Mouse (Mus musculus) limb, embryonic 12.5 days (tissue): ENCODE measurements around the gene Cct4. TPM values are rescaled to one million over a fixed set of nuclear protein-coding genes. Genes with fewer than 3 reads are reported as not detected.
A peak's percentile ranks its signal among the peaks of the same experiment; 100 is the strongest.

Experiments
- ATAC-seq: fragments of 200-750 bp; cut with Nextera tagmentation; 2 replicates; pipeline ENCODE4 v1.8.0; 2017; ENCODE audit warnings: low read depth, moderate TSS enrichment; ENCODE audit not compliant: insufficient number of reproducible peaks, insufficient read depth, low FRiP score, low TSS enrichment
- H3K27ac ChIP-seq: fragments of 300-500 bp; sonication (generic); 2 replicates; pipeline ENCODE4 v1.5.1; 2016; ENCODE audit warnings: mild to moderate bottlenecking, moderate library complexity
- H3K27me3 ChIP-seq: fragments of 300-500 bp; sonication (generic); 2 replicates; pipeline ENCODE4 v1.6.1; 2016; ENCODE audit warnings: mild to moderate bottlenecking, moderate library complexity
- H3K36me3 ChIP-seq: fragments of 300-500 bp; sonication (generic); 2 replicates; pipeline ENCODE4 v1.6.1; 2016; ENCODE audit warnings: mild to moderate bottlenecking, moderate library complexity
- H3K4me1 ChIP-seq: fragments of 300-500 bp; sonication (generic); replicated peaks from 2 replicates; pipeline ENCODE4 v1.6.1; 2016
- H3K4me2 ChIP-seq: fragments of 300-500 bp; sonication (generic); 2 replicates; pipeline ENCODE4 v1.6.1; 2016; ENCODE audit warnings: mild to moderate bottlenecking, moderate library complexity
- H3K4me3 ChIP-seq: fragments of 300-500 bp; sonication (generic); replicated peaks from 2 replicates; pipeline ENCODE4 v1.5.1; 2016; ENCODE audit warnings: mild to moderate bottlenecking
- H3K9ac ChIP-seq: fragments of 300-500 bp; sonication (generic); replicated peaks from 2 replicates; pipeline ENCODE4 v1.6.1; 2016; ENCODE audit warnings: mild to moderate bottlenecking, moderate library complexity
- H3K9me3 ChIP-seq: fragments of 300-500 bp; sonication (generic); 2 replicates; pipeline ENCODE4 v1.6.1; 2016; ENCODE audit warnings: mild to moderate bottlenecking, moderate library complexity
- WGBS: fragments of 180-500 bp; shearing (Covaris S2); methylation state at CpG from one replicate; pipeline ENCODE4 v1.1.7; 2016; 5-methylcytosine and 5-hydroxymethylcytosine counted together
- polyA plus RNA-seq: library from polyadenylated mRNA; unstranded; fragments of >200 nt; fragmentation: Nextera tagmentation; extraction: Ambion mirVana; gene quantifications from 2 replicates; pipeline ENCODE4 v1.2.1, GENCODE M21; 2016

The Cct4 gene
- polyA plus RNA-seq, 1 experiment from 2014 or later, result 347 TPM

DNA sequence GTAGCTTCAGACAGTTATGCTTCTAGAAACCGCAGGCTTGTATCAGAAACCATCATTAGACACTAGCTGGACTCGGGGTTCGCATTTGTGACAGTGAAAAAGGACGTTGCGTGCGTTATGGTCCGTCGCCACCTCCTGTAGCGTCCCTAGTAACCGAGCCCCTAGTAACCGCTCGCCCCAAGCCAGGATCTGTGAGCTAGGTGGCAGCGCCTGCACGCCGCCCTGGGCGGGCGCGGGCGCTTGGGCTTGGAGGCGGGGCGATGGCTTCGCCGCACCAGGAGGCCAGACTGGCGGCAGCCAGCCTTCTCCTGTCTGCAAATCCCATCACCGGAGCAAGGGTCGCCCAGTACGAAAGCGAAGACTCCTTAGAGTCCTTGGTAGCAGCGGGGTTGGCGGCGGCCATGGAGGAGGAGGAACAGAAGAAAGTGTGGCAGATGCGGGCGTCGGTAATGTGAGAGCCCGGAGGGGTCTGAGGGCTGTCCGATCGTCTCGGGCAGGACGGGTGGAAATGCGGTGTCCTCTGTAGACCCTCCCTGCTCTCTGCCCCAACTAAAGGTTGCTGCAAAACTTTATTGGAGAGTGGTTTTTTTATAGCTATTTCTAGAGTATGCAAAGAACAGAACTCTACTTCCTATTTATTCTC, 18.0 kb downstream of the Cct4 start:
- Histone ChIP-seq H3K27ac (peak overlapping the region; percentile 90), H3K4me3 (peak overlapping the region; percentile 57)
- under 1% methylated on average over 40 of the region's 40 CpGs for WGBS

GRCm38 (mm10) chr11:23008824-23009200, 18.5 kb downstream of the Cct4 start:
- Histone ChIP-seq H3K4me1 (no peaks in the 10 kb centered on the region), H3K4me2 (peak overlapping the region; percentile 74), H3K27me3 (no peaks in the 10 kb centered on the region), H3K36me3 (peaks cover 16% of the 10 kb centered on the region), H3K4me3 (peak overlapping the region; percentile 57), H3K9ac (peak overlapping the region; percentile 66), H3K27ac (no peak overlapping the region), H3K9me3 (no peaks in the 10 kb centered on the region)
- ATAC-seq, result no peak
- WGBS, result 37% methylated on average over 4 of the region's 4 CpGs

More for the DNA sequence above, 18.0 kb downstream of the Cct4 start:
- H3K4me2 ChIP-seq, result peak overlapping the region; percentile 74
- ATAC-seq, result peak; percentile 94
- no peaks in the 10 kb centered on the region for H3K4me1 ChIP-seq
- peak overlapping the region; percentile 66 for H3K9ac ChIP-seq
- peaks cover 21% of the 10 kb centered on the region for H3K36me3 ChIP-seq
- H3K27me3 ChIP-seq, result no peaks in the 10 kb centered on the region
- H3K9me3 ChIP-seq, result no peaks in the 10 kb centered on the region

GRCm38 (mm10) chr11:23013096-23013495, 22.8 kb downstream of the Cct4 start:
- Histone ChIP-seq H3K4me3 (no peak overlapping the region), H3K36me3 (no peaks in the 10 kb centered on the region), H3K4me2 (no peak overlapping the region), H3K4me1 (no peaks in the 10 kb centered on the region), H3K27me3 (no peaks in the 10 kb centered on the region), H3K9me3 (no peaks in the 10 kb centered on the region), H3K27ac (no peak overlapping the region), H3K9ac (no peak overlapping the region)
- no peak for ATAC-seq
- 62% methylated on average over 1 of the region's 1 CpGs for WGBS

DNA sequence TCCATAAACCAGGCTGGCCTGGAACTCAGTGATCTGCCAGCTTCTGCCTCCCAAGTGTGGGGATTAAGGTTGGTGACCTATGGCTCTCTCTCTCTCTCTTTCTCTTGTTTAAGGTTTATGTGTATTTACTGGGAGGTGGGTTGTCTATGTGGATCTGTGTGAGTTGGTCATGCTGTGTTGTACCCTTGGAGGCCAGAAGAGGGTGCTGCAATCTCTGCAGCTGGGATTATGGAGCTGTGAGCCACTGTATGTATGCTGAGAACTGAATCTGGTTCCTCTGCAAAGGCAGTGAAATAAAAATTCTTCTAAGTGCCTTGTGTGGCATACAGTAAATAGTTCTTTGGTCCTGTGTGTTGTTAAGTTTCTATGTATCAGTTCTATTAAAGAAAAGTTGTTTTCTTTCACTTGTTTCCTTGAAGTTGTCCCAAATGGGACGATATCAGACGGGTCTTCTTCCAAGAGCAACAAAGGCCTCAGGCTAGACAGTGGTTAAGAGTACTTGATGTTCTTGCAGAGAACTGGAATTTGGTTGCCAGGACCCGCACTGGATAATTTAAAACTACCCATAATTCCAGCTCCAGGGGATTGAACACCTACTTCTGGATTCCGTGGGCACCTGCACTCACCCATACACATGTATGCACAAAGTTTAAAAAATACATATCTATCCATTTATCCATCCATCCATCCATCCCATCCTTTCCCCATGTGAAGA, 23.4 kb downstream of the Cct4 start:
- WGBS, result 91% methylated on average over 4 of the region's 4 CpGs
- Histone ChIP-seq H3K9ac (no peak overlapping the region), H3K4me3 (no peak overlapping the region), H3K9me3 (no peaks in the 10 kb centered on the region), H3K4me2 (no peak overlapping the region), H3K27ac (no peak overlapping the region), H3K27me3 (no peaks in the 10 kb centered on the region), H3K4me1 (no peaks in the 10 kb centered on the region), H3K36me3 (no peaks in the 10 kb centered on the region)
- ATAC-seq, result no peak

GRCm38 (mm10) chr11:23014996-23015395, 24.7 kb downstream of the Cct4 start:
- WGBS, result 71% methylated on average over 6 of the region's 6 CpGs
- H3K9me3 ChIP-seq, result no peaks in the 10 kb centered on the region
- ATAC-seq, result no peak
- H3K9ac ChIP-seq, result no peak overlapping the region
- H3K27me3 ChIP-seq, result no peaks in the 10 kb centered on the region
- H3K4me1 ChIP-seq, result no peaks in the 10 kb centered on the region
- H3K4me3 ChIP-seq, result no peak overlapping the region
- H3K27ac ChIP-seq, result no peak overlapping the region
- H3K36me3 ChIP-seq, result no peaks in the 10 kb centered on the region
- no peak overlapping the region for H3K4me2 ChIP-seq

GRCm38 (mm10) chr11:23017943-23018342, 27.6 kb downstream of the Cct4 start:
- no peak overlapping the region for H3K9ac ChIP-seq
- H3K27ac ChIP-seq, result no peak overlapping the region
- no peak for ATAC-seq
- H3K27me3 ChIP-seq, result no peaks in the 10 kb centered on the region
- 91% methylated on average over 4 of the region's 4 CpGs for WGBS
- H3K4me1 ChIP-seq, result no peaks in the 10 kb centered on the region
- H3K4me2 ChIP-seq, result no peak overlapping the region
- no peak overlapping the region for H3K4me3 ChIP-seq
- H3K9me3 ChIP-seq, result no peaks in the 10 kb centered on the region
- H3K36me3 ChIP-seq, result no peaks in the 10 kb centered on the region

DNA sequence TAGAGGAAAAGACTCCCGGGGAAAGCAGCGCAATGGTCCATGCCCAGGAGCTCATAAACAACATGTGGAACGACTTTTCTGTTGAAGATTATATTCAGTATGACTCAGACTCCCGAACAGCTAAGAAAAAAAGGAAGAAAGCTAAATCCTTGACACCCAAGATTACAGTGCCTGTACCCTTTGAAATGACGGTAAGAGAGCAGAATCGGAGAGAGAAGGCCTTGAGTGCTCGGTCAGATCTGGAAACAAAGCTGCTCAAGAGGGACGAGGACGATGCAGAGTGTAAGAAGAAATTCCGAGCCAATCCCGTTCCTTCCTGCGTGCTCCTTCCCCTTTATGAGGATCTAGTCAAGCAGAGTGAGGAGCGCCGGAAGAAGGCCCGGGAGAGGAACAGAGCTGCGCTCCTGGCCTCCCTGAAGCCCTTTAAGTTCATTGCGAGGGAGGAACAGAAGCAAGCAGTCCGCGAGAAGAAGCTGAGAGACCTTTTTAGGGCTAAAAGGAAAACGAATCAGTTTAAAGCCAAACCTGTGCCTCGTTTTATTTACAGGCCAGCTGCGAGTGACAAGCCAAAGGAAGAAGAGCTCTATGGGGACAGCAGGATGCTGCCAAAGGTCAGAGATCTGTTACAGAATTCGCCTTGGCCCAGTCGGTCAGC, 29.9 kb downstream of the Cct4 start:
- Histone ChIP-seq H3K27ac (no peak overlapping the region), H3K9ac (no peak overlapping the region)
- 67% methylated on average over 24 of the region's 24 CpGs for WGBS

GRCm38 (mm10) chr11:23020841-23021240, 30.5 kb downstream of the Cct4 start:
- H3K9ac ChIP-seq, result no peak overlapping the region
- H3K4me2 ChIP-seq, result no peak overlapping the region
- no peaks in the 10 kb centered on the region for H3K9me3 ChIP-seq
- H3K27ac ChIP-seq, result no peak overlapping the region
- H3K4me1 ChIP-seq, result no peaks in the 10 kb centered on the region
- 94% methylated on average over 14 of the region's 14 CpGs for WGBS
- H3K36me3 ChIP-seq, result no peaks in the 10 kb centered on the region
- no peak for ATAC-seq
- H3K4me3 ChIP-seq, result no peak overlapping the region
- no peaks in the 10 kb centered on the region for H3K27me3 ChIP-seq

More for the DNA sequence above, 29.9 kb downstream of the Cct4 start:
- no peak for ATAC-seq
- Histone ChIP-seq H3K36me3 (no peaks in the 10 kb centered on the region), H3K4me2 (no peak overlapping the region), H3K4me3 (no peak overlapping the region), H3K9me3 (no peaks in the 10 kb centered on the region), H3K27me3 (no peaks in the 10 kb centered on the region), H3K4me1 (no peaks in the 10 kb centered on the region)

GRCm38 (mm10) chr11:23023155-23023554, 32.8 kb downstream of the Cct4 start:
- WGBS, result 95% methylated on average over 2 of the region's 2 CpGs
- H3K36me3 ChIP-seq, result no peaks in the 10 kb centered on the region
- H3K4me1 ChIP-seq, result no peaks in the 10 kb centered on the region
- H3K4me2 ChIP-seq, result no peak overlapping the region
- H3K4me3 ChIP-seq, result no peak overlapping the region
- H3K9me3 ChIP-seq, result no peaks in the 10 kb centered on the region
- H3K27me3 ChIP-seq, result no peaks in the 10 kb centered on the region
- no peak overlapping the region for H3K27ac ChIP-seq
- no peak for ATAC-seq
- H3K9ac ChIP-seq, result no peak overlapping the region

DNA sequence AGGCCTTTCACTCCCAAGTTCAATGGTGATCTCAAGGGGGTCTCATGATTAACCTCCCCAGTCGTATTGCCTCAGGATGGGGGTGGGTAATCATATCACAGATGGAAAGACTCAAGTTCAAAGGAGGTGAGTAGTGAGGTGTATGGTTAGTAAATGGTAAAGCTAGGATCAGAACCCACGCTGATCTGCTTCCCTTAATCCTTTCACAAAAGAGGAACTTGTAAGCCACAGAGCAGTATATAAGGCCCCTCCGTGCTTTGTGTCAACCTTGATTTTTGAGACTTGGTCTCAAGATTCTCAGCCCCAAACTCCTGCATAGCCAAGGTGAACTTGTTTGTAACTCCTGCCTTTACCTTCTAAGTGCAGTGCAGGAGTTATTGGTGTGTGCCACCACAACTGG, 33.9 kb downstream of the Cct4 start:
- no peaks in the 10 kb centered on the region for H3K9me3 ChIP-seq
- H3K9ac ChIP-seq, result no peak overlapping the region
- H3K27me3 ChIP-seq, result no peaks in the 10 kb centered on the region
- H3K36me3 ChIP-seq, result no peaks in the 10 kb centered on the region
- no peak overlapping the region for H3K4me3 ChIP-seq
- H3K27ac ChIP-seq, result no peak overlapping the region
- WGBS, result 73% methylated on average over 3 of the region's 3 CpGs
- no peak for ATAC-seq
- H3K4me1 ChIP-seq, result no peaks in the 10 kb centered on the region
- no peak overlapping the region for H3K4me2 ChIP-seq

DNA sequence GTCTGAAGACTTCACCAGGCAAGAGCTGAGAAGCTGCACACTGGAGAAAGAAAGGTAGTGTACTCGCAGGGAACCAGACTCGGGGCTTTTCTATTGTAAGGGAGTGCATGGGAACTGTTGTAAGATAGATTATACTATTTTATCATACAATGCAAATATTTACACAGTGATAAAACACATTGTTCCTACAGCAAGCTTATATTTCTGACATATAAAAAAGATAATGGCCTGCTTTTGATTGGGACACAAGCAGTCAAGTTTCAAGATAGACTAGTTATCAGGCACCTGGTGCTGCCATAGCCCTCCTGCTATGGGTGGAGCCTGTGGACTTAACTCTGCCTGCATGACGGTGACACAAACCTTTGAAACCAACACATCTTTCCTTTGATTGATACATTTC, 38.6 kb downstream of the Cct4 start:
- Histone ChIP-seq H3K4me1 (no peaks in the 10 kb centered on the region), H3K27me3 (no peaks in the 10 kb centered on the region), H3K9me3 (no peaks in the 10 kb centered on the region), H3K9ac (no peak overlapping the region), H3K27ac (no peak overlapping the region), H3K36me3 (no peaks in the 10 kb centered on the region), H3K4me3 (no peak overlapping the region), H3K4me2 (no peak overlapping the region)
- no peak for ATAC-seq
- 72% methylated on average over 3 of the region's 3 CpGs for WGBS
